Mouse (Mus musculus) lung, postnatal 0 days (tissue): Measurements from ENCODE around the gene Gatd1. TPM values are rescaled to one million over a fixed set of nuclear protein-coding genes. Genes with fewer than 3 reads are reported as not detected.
A peak's percentile ranks its signal among the peaks of the same experiment; 100 is the strongest.

Experiments
- ATAC-seq: fragments of 200-750 bp; cut with Nextera tagmentation; 2 replicates; pipeline ENCODE4 v1.8.0; 2017; ENCODE audit warnings: moderate library complexity
- DNase-seq: peaks from one replicate; pipeline ENCODE4 v3.0.0-alpha.2; 2016; ENCODE audit warnings: low spot score
- H3K27ac ChIP-seq: fragments of 300-500 bp; sonication (generic); 2 replicates; pipeline ENCODE4 v1.5.1; 2014; ENCODE audit warnings: antibody characterized with exemption, mild to moderate bottlenecking, low read length, mixed read lengths
- H3K27me3 ChIP-seq: fragments of 300-500 bp; sonication (generic); replicated peaks from 2 replicates; pipeline ENCODE4 v1.6.1; 2014; ENCODE audit warnings: low read length, mixed read lengths; ENCODE audit not compliant: insufficient read depth
- H3K36me3 ChIP-seq: fragments of 300-500 bp; sonication (generic); 2 replicates; pipeline ENCODE4 v1.6.1; 2014; ENCODE audit warnings: low read length, mixed read lengths; ENCODE audit not compliant: insufficient read depth
- H3K4me1 ChIP-seq: fragments of 300-500 bp; sonication (generic); 2 replicates; pipeline ENCODE4 v1.6.1; 2014; ENCODE audit warnings: antibody characterized with exemption, low read depth, low read length, mixed read lengths; ENCODE audit not compliant: insufficient read depth
- H3K4me2 ChIP-seq: fragments of 300-500 bp; sonication (generic); replicated peaks from 2 replicates; pipeline ENCODE4 v1.6.1; 2014; ENCODE audit warnings: low read depth, mild to moderate bottlenecking, low read length, moderate library complexity, mixed read lengths
- H3K4me3 ChIP-seq: fragments of 300-500 bp; sonication (generic); 2 replicates; pipeline ENCODE4 v1.5.1; 2014; ENCODE audit warnings: low read depth, low read length
- H3K9ac ChIP-seq: fragments of 300-500 bp; sonication (generic); replicated peaks from 2 replicates; pipeline ENCODE4 v1.6.1; 2014; ENCODE audit warnings: low read depth, mild to moderate bottlenecking
- H3K9me3 ChIP-seq: fragments of 300-500 bp; sonication (generic); 2 replicates; pipeline ENCODE4 v1.6.1; 2016; ENCODE audit warnings: low read length, mixed read lengths
- CTCF ChIP-seq: IDR thresholded peaks from 2 replicates; pipeline ENCODE4 v1.5.1; 2016; ENCODE audit warnings: antibody characterized with exemption, mild to moderate bottlenecking
- EP300 ChIP-seq: IDR thresholded peaks from 2 replicates; pipeline ENCODE4 v1.6.1; 2016; ENCODE audit warnings: antibody characterized with exemption, mild to moderate bottlenecking, control low read depth
- WGBS: fragments of 180-500 bp; shearing (Covaris S2); extraction: QIAGEN DNeasy Blood & Tissue Kit; methylation state at CpG from one replicate; pipeline ENCODE4 v1.1.7; 2014; 5-methylcytosine and 5-hydroxymethylcytosine counted together
- polyA plus RNA-seq: library from polyadenylated mRNA; unstranded; fragments of >200 nt; fragmentation: Nextera tagmentation; extraction: Ambion mirVana; gene quantifications from 2 replicates; pipeline ENCODE4 v1.2.1, GENCODE M21; 2015

Gatd1 gene
- polyA plus RNA-seq, 1 experiment from 2014 or later = 52.3 TPM

DNA sequence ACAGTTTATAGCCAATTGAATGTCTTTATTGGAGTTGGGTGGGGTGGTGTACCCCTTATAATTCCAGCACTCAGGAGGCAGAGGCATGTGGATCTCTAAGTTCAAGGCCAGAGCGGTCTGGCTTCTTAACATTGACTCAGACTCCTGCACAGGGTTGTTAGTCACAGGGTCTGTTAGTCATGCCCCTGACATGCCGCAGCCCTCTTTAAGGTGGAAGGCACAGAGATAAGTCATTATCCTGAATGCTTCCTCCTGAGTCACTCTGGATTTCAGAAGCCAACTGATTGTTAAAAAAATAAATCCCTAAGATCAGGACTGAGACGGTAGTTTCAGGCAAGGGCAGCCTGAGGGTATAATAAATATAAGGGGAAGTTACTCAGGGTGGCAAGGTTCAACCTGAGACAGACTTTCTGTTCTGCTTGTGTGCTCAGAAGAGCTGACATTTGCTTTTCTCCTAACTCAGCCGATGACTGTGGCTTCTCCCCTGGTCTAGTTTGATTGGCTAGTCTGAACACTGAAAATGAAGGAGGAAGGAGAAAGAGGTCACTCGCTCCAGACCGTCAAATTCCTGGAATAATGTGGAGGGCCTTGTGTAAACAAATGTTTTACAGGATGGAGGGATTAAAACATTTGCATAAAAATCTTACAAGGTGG, 41.9 kb downstream of the Gatd1 start:
- ATAC-seq = 0 out of 2 replicates have a peak, but pooled peaks have one; percentile 21
- H3K9me3 ChIP-seq = no peaks in the 10 kb centered on the region
- WGBS = 30% methylated on average over 6 of the region's 6 CpGs
- no peak overlapping the region for H3K4me2 ChIP-seq
- no peaks in the 10 kb centered on the region for H3K27me3 ChIP-seq
- H3K4me1 ChIP-seq = no peaks in the 10 kb centered on the region
- DNase-seq = peak; percentile 45
- H3K4me3 ChIP-seq = no peak overlapping the region
- TF ChIP-seq EP300 = no peak
- no peak for TF ChIP-seq CTCF
- no peaks in the 10 kb centered on the region for H3K36me3 ChIP-seq
- H3K27ac ChIP-seq = no peak overlapping the region
- H3K9ac ChIP-seq = no peak overlapping the region

DNA sequence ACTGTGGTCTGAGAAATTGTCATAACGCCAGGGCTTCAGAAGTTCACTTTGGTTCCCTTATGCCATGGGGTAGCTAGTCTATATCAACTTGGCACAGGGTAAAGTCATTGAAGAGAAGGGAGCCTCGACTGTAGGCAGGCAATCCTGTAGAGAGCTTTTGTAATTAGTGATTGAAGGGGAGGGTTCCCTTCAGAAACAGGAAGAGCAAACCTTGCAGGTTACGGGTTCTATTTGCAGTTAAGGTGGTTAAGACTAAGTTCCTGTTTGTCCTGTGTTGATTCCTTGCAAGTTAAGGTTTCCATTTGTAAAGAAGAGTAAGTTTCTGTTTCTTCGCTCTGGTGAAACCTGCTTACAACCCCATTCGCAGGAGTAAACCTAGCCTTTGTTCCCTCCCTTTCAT, 44.0 kb downstream of the Gatd1 start:
- Histone ChIP-seq H3K9ac (no peak overlapping the region), H3K27me3 (no peaks in the 10 kb centered on the region)

GRCm38 (mm10) chr7:141367358-141367757, 46.6 kb downstream of the Gatd1 start:
- no peaks in the 10 kb centered on the region for H3K9me3 ChIP-seq
- H3K4me1 ChIP-seq = no peaks in the 10 kb centered on the region
- WGBS = 80% methylated on average over 4 of the region's 4 CpGs
- ATAC-seq (no peak), DNase-seq (no peak)
- no peak for TF ChIP-seq CTCF
- TF ChIP-seq EP300 = no peak
- H3K27me3 ChIP-seq = no peaks in the 10 kb centered on the region
- no peak overlapping the region for H3K4me2 ChIP-seq
- no peaks in the 10 kb centered on the region for H3K36me3 ChIP-seq
- no peak overlapping the region for H3K9ac ChIP-seq
- no peak overlapping the region for H3K27ac ChIP-seq
- no peak overlapping the region for H3K4me3 ChIP-seq

More for the DNA sequence above, 44.0 kb downstream of the Gatd1 start:
- Histone ChIP-seq H3K4me3 (no peak overlapping the region), H3K9me3 (no peaks in the 10 kb centered on the region), H3K4me2 (no peak overlapping the region), H3K36me3 (no peaks in the 10 kb centered on the region), H3K27ac (no peak overlapping the region), H3K4me1 (no peaks in the 10 kb centered on the region)
- WGBS = 64% methylated on average over 5 of the region's 5 CpGs
- ATAC-seq (no peak), DNase-seq (no peak)
- TF ChIP-seq CTCF = no peak

- ATAC-seq = no peak
- no peaks in the 10 kb centered on the region for H3K9me3 ChIP-seq
- WGBS = 53% methylated on average over 3 of the region's 3 CpGs
- no peak overlapping the region for H3K27ac ChIP-seq
- H3K9ac ChIP-seq = no peak overlapping the region
- H3K4me2 ChIP-seq = no peak overlapping the region
- no peaks in the 10 kb centered on the region for H3K27me3 ChIP-seq
- no peak for DNase-seq
- H3K36me3 ChIP-seq = no peaks in the 10 kb centered on the region
- no peak overlapping the region for H3K4me3 ChIP-seq
- no peaks in the 10 kb centered on the region for H3K4me1 ChIP-seq
- no peak for TF ChIP-seq EP300
- TF ChIP-seq CTCF = no peak
Measured at GRCm38 (mm10) chr7:141365049-141365445, 48.9 kb downstream of the Gatd1 start.

- DNase-seq (no peak), ATAC-seq (no peak)
- Histone ChIP-seq H3K27ac (no peak overlapping the region), H3K9ac (no peak overlapping the region), H3K27me3 (no peaks in the 10 kb centered on the region), H3K9me3 (no peaks in the 10 kb centered on the region), H3K4me3 (no peak overlapping the region), H3K4me1 (no peaks in the 10 kb centered on the region), H3K4me2 (no peak overlapping the region), H3K36me3 (no peaks in the 10 kb centered on the region)
- WGBS = 71% methylated on average over 5 of the region's 5 CpGs
- TF ChIP-seq EP300 (no peak), CTCF (no peak)
Measured at GRCm38 (mm10) chr7:141364349-141365048, 49.4 kb downstream of the Gatd1 start.

- Histone ChIP-seq H3K9ac (no peak overlapping the region), H3K4me2 (no peak overlapping the region), H3K36me3 (no peaks in the 10 kb centered on the region), H3K9me3 (no peaks in the 10 kb centered on the region), H3K27me3 (no peaks in the 10 kb centered on the region), H3K4me1 (no peaks in the 10 kb centered on the region), H3K4me3 (no peak overlapping the region), H3K27ac (no peak overlapping the region)
- TF ChIP-seq EP300 = no peak
- TF ChIP-seq CTCF = no peak
- ATAC-seq (no peak), DNase-seq (no peak)
- 70% methylated on average over 2 of the region's 2 CpGs for WGBS
Measured at GRCm38 (mm10) chr7:141363752-141364125, 50.2 kb downstream of the Gatd1 start.
